Mouse (Mus musculus): Measurements from ENCODE around the gene C1qtnf2.

GRCm38 (mm10) chr11:43473115-43473514 lies 961 bp upstream of the C1qtnf2 start:
- TF ChIP-seq CTCF (IDR thresholded peaks at IDR 0.05; ENCODE audit: extremely low read depth, insufficient read length, insufficient replicate concordance, low read depth, low read length) (no peak), POLR2A (IDR thresholded peaks at IDR 0.05; ENCODE audit: low read depth, low read length) (no peak)

Measured in small intestine, adult 2 months (tissue).